Mouse (Mus musculus): ENCODE measurements around the gene Dusp1.

Gene Dusp1

GRCm38 (mm10) chr17:26561651-26562181 lies at the start of gene Dusp1:
Gene Dusp1 (minus strand): TSS chr17:26562128.
- DNase-seq (ENCODE audit: low read depth, low spot score), result no peak

- DNase-seq (ENCODE audit: low read depth, low spot score), result no peak
Observed at GRCm38 (mm10) chr17:26611328-26611727, 49.4 kb upstream of the Dusp1 start.

DNA sequence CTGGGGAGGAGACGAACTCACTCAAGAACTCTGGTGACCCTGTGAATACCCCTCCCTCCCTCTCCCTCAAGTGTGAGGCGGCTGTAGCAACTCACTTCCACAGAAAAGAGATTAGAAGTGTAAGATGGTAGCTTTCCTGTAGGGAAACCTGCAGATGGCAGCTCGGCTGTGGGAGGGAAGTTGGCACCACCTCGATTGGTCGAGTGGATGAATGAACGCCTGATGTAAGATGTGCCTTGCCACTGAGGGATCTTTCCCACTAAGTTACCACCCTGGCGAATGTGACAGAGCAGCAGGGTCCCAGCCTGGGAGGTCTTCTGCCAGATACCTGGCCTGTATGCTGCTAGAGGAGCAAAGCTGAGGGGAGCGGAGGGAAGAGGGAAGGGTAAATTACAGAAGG lies 47.9 kb upstream of the Dusp1 start:
- DNase-seq (ENCODE audit: low read depth, low spot score), result no peak

- no peak for DNase-seq (ENCODE audit: low read depth, low spot score)
Observed at GRCm38 (mm10) chr17:26608877-26609276, 46.9 kb upstream of the Dusp1 start.

DNA sequence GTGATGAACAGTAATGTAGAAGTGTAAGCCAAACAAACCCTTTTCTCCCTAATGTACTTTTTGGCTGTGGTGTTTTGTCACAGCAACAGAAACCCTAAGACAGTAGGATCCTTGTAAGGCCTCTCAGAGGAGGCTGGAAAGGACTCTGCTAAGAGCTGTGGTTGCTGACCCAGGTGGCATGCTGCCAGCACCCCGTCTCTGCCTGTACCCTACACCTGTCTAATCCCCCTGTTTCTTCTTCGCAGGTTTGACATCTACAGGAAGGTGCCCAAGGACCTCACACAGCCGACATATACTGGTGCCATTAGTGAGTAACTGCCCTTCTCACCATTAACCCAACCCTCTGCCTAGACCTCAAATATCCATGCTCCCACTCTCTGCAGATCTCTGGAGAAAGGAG lies 46.4 kb upstream of the Dusp1 start:
- no peak for DNase-seq (ENCODE audit: low read depth, low spot score)

- no peak for DNase-seq (ENCODE audit: low read depth, low spot score)
Observed at GRCm38 (mm10) chr17:26606516-26606915, 44.6 kb upstream of the Dusp1 start.

GRCm38 (mm10) chr17:26605636-26606035 lies 43.7 kb upstream of the Dusp1 start:
- DNase-seq (ENCODE audit: low read depth, low spot score), result no peak

GRCm38 (mm10) chr17:26603311-26603710 lies 41.4 kb upstream of the Dusp1 start:
- no peak for DNase-seq (ENCODE audit: low read depth, low spot score)

GRCm38 (mm10) chr17:26602371-26602885 lies 40.5 kb upstream of the Dusp1 start:
- no peak for DNase-seq (ENCODE audit: low read depth, low spot score)

DNA sequence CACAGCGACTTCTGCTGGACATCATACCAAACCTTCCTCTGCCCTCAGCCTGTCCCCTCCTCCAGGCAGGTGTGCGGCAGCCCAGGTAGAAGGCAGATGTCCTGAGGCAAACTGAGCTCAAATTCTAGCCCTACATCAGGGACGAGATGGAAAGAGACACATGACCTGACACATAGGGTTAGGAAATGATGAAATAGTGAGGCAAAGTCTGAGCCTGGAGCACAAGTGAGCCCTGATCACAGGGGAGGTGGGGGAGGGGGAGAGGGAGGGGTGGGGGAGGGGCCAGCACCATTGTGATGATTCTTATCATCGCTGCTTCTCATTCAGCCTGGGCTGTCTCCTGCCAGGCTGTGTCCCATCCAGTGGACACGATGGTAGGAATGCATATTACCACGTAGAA lies 40.0 kb upstream of the Dusp1 start:
- no peak for DNase-seq (ENCODE audit: low read depth, low spot score)

DNA sequence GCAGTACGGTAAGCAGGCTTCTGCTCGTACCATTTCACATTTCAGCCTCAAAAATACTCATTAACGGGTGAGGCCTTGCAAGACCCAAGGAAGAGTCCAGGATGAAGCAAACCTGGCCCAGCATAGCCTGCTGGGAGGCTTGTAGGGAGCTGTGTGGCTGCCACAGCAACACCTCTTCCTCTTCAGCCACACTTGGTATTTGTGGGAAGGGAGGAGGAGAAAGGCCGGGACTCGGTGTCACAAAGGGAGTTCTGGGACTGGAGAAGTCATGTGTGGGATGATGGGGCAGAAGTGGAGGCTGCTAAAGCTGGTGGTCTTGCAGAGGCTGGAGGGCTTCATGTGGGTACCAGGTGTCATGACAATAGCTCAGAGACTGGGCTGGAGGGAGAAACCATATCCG lies 39.6 kb upstream of the Dusp1 start:
- DNase-seq (ENCODE audit: low read depth, low spot score), result no peak

DNA sequence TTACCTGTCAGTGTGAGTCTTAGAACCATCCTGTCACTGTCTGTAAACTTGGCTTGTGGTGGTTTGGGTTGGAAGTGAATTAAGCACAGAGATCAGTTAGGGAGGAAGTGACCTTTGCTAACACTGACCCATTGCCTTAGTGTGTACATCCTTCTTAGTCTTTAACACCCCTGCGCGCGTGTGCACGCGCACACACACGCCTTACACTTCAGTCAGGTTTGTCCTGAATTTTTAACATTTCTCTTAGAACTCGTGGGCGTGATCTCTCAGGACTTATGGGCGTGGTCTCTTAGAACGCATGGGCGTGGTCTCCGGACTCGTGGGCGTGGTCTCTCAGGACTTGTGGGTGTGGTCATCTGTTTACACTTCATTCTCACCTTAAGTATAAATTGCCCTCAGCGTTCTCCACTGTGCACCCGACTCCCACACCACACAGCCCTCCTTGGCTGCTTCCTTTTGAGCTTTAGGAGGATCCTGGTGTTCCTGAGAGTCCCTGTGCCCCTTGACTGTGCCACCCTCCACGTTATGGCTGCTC lies 39.1 kb upstream of the Dusp1 start:
- DNase-seq (ENCODE audit: low read depth, low spot score), result no peak

DNA sequence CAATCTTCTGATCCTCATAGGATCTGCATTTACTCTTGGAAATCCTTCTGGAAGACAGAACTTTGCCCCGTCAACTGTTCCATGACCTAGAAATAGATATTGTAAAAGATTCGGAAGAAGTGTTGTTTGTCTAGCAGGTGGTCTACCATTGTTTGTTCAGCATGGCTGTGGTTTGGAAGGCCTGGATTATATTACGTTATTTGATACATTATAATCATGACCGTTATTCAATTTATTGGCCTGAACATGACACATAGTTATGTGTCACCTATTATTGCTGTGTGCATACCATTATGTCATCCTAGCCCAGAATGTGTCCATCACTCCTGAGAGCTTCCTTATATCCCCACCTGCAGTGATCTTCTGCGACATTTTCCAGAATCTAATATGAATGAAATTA lies 36.9 kb upstream of the Dusp1 start:
- DNase-seq (ENCODE audit: low read depth, low spot score), result no peak

- no peak for DNase-seq (ENCODE audit: low read depth, low spot score)
Observed at GRCm38 (mm10) chr17:26596856-26597481, 35.0 kb upstream of the Dusp1 start.

DNA sequence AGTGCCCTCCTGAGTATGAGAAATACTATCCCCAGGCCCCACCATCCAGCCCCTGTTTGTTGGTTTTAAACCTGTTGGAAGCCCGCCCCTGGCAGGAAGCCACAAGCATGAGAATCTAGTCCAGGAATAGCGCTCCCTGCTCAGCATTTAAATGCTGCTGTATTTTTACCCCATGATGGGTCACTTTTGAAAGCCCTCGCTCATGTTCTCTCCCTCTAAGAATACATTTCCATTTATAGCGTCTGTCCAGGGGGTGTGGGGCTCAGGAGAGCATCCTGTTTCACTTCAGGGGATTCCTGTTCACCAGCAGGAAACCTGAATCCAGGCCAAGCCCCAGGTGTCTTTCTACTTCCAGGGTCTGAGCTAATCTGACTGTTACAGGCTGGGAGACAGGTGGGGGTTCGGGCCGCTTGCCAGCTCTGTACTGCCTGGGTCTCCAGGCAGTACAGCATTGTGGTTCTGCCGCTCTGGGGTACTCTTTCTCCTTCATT lies 34.3 kb upstream of the Dusp1 start:
- no peak for DNase-seq (ENCODE audit: low read depth, low spot score)

DNA sequence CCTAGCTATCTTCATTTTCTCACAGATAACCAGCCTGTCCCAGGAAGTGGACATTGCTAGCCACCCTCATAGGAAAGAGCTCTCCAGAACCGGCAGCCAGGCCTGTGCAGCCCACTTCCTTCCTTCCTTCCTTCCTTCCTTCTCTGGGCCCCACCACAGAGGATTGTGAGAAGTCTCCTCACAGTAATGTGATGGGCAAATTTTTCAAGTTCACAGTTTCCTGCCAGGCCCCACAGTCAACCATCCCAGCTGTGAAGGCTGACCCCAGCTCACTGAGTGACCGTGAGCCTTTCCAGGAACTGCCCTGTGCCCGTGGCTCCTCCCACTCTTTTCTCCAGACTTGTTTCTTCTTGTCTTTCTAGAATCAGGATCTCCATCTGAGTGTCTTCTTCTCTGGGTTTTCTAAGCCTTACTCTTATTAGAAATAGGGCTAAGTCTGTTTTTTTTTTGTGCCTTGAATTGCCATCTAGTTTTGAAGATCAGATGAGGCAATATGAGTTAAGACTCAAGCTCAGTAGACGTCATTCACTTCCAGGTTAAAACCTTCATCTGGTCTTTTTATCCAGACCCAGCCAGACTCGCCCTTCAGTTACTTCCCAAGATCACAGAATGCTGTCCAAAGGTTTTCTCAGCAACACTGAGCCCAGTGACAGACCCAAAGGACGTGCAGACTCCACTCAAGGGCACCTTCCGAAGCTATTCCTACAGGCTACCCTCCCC lies 33.7 kb upstream of the Dusp1 start:
- no peak for DNase-seq (ENCODE audit: low read depth, low spot score)

DNA sequence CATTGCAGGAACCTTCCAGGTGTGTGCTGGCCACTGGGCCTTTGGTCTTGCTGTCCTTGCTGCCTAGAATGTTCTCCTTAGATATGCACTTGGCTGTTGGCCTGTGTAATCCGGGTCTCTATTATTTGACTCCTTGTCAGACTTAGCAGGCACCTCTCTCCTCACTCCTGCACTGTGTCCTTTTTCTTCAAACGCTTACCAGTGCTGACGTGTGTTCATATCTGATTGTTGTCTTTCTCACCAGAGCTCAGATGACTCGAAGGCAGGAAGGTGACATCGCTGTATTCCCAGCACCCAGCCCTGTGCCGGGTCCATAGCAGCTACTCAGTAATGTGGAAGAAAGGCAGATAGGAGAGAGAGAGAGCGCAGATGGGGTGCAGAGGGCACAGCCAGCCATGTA lies 33.0 kb upstream of the Dusp1 start:
- no peak for DNase-seq (ENCODE audit: low read depth, low spot score)

GRCm38 (mm10) chr17:26594171-26594570 lies 32.2 kb upstream of the Dusp1 start:
- DNase-seq (ENCODE audit: low read depth, low spot score), result no peak

GRCm38 (mm10) chr17:26593199-26593598 lies 31.3 kb upstream of the Dusp1 start:
- DNase-seq (ENCODE audit: low read depth, low spot score), result no peak

- DNase-seq (ENCODE audit: low read depth, low spot score), result no peak
Observed at GRCm38 (mm10) chr17:26592510-26592909, 30.6 kb upstream of the Dusp1 start.

GRCm38 (mm10) chr17:26587961-26588487 lies 26.1 kb upstream of the Dusp1 start:
- DNase-seq (ENCODE audit: low read depth, low spot score), result no peak

DNA sequence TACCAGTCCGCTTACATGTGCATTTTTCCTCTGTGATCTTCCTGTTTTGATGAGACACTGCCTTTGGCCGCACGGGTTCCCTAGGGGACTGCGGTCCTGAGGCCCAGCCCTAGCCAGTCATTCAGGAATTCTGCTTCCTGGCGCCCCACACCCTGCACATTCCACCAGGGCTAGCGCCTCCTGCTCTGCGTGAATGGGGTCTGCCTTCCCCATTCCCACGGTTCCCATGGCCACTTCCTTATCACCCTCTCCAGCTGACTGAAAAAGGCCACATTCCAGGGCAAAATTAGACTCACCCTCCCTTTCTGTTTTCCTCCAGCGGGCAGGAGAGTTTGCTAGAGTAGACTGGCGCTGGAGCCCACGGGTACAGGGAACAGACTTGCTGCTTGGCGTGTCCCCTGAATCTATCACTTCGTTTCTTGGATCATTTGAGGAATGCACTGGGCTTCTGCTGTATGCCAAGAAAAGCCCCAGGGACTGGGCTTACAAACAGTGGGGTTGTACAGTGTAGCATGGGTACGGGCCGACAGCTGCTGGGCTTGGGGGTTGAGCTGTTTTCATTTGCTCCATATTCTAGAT lies 22.7 kb upstream of the Dusp1 start:
- DNase-seq (ENCODE audit: low read depth, low spot score), result no peak

Measured in retina, postnatal 7 days (tissue).